Mouse (Mus musculus) gastrocnemius, postnatal 25 days (tissue): ENCODE measurements at regions not wholly inside any gene's neighbourhood (a gene's known extent, or its start where the extent isn't known, plus 50 kb on each side); places are given as distances from the start of the nearest gene placed in this dataset.

Experiments
- DNase-seq: peaks from one replicate; pipeline ENCODE4 v3.0.0; 2022

DNA sequence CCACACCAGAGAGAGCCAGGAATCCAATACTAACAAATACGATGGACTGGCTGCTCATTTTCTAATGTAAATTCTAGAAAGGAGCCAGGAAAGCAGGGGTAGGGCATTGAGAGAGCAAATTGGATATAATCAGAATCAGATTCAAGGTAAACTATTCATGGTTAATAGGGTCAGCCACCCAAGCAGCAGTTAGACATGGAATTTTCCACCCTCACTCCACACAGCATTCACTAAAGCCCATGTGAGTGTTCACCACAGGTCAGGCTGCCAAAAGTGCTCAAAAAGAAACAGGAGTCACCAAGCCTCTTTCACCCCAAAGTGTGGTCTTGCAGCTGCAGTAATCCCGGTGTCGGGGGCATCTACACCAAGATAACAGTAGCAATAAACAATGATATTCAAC, 596.9 kb downstream of the Tox3 start:
- DNase-seq: no peak

DNA sequence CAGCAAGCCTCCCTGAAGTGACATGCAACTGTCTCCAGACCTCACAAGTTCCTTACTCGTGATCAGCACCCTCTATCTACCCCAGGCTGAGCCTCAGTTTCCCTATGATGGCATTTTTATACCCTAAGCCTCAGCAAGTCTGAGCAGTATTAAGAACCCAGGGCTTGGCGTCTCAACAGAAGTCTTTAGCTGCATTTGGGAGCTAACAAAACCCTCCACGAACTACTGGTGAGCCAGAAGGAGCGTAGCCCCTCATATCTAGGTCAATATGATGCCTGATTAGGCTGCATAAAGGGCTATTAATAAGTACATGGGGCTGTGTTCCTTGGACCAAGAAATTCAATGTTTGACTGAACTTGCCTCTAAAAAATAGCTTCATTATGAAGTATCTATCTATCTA, 600.4 kb downstream of the Tox3 start:
- DNase-seq: no peak

DNA sequence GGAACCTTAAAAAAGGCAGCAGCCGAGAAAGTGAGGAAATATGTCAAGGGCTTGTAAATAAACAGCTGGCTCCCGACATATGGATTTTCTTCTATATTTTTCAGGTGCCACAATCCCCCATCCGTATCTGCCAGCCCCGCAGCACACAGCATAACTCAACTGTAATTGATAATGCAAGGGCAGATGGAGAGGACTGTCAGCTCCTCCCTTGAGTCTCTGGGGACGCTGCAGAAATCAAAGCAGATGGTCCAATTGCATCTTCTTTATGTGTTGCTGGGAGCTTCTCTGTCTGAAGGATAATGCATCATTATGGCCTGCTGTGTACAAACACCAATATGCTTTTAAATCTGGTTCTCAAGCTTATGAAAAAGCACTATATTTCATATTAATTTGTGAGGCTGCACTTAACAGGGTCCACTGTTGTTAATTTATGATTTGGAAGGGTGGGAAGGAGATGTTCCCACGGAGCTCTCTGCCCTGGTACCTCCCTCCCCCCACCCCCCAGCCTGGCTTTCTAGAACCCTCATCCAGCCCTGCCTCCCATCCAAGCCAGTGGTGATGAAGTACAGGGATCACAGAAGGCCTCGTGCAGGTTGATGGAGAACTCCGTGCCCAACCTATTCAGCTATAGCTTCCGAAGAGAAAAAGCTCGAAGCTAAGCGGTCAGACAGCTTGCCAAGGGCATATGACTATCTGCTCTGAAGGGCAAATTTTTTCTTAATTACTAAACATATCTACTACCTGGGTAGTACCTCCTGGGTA, 603.7 kb downstream of the Tox3 start:
- DNase-seq: no peak

DNA sequence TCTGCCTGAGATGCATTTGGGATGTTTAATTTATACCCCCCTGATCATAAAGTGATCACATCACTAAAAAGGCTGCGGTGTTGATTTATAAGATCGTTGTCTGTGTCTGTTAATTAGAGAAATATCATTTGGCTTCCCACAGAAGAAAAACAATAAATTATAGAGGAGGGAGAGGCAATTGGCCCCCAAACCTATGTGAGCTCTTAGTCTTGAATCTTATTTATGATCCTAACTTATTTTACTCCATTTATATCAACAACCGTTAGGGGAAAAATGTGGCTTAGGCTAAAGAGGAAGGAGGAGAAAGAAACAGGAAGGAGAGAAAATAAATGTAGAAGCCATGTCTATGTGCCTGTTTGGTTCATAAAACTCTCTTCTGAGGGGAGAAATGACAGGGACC, 609.5 kb downstream of the Tox3 start:
- DNase-seq: no peak

DNA sequence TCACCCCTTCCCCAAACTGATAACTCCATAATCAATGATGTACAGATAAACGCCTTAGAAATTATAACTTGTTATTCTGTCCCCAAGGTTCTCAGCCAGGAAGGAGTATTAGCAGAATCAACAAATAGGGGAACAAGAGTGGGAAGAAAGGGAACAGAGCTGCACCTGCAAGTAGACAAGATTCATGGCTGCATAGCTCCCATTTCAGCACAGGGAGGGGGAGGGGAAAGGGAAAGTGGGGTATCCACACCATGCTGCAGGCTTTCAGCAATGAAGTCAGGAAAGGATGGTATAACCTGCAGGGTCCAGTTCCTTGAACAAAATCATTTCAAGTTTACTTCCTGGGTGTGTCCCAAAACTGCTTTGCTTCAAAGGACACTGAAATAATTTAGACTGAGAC, 610.5 kb downstream of the Tox3 start:
- no peak for DNase-seq

DNA sequence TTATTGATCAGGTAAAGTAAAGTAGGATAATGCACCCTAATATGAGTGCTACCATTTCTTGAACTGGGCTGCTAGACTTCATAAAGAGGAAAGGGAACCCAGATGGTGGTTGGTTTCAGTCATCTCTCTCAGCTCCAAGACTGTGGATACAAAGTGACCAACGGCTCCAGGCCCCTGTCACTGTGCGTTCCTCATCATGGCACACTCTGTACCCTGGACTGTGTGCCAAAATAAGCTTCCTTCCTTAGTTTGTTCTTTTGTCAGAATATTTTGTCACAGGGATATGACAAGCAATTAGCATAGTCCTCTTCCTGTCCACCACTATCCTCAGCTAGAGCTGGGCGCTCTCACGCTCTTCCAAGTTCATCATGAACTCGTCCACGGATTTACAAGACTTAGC, 620.9 kb downstream of the Tox3 start:
- no peak for DNase-seq

DNA sequence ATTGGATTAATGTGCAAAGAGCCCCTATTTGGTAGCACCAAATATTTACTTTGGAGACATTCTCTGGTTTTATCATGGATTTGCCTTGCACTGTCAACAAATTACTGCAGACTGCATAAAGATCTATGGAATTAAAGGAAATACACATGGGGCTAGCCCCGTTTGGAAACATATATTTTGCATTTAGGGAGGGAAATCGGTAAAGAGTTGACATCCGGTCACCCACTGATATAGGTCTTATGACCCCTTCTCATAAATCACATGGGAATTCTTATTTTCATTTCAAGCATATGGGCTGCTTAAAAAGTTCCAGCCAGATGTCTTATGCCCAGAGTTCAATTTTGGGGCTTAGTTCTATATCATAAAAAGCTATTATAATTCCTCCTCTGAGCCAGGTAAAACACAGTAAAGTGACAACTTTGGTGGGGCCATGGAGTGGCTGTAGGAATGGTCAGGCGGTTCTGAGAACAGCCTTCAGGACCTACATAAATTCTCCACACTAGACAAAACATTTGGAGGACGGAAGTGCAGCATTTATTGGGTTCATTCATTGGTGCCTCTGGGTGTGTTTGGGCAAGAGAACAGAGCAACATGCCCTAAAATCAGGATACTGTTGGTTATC, 626.3 kb downstream of the Tox3 start:
- no peak for DNase-seq

DNA sequence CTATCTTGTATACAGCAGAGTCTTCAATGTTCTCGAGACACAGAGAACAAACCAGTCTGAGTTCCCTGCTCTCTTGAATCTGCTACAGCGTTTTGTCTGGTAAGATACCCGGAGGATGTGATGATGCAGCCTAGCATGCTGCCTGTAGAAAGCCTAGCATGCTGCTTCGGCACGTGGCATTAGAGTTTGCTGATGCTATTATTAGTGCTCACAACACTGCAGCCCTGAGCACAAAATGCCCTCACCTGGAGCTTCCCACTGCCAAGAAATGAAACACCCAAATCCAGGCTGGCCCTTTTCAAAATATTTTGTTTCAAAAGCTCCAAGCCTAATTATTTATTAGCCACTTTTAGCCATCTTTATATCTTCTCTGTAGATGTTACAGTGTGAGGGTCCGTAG, 634.3 kb downstream of the Tox3 start:
- DNase-seq: no peak

DNA sequence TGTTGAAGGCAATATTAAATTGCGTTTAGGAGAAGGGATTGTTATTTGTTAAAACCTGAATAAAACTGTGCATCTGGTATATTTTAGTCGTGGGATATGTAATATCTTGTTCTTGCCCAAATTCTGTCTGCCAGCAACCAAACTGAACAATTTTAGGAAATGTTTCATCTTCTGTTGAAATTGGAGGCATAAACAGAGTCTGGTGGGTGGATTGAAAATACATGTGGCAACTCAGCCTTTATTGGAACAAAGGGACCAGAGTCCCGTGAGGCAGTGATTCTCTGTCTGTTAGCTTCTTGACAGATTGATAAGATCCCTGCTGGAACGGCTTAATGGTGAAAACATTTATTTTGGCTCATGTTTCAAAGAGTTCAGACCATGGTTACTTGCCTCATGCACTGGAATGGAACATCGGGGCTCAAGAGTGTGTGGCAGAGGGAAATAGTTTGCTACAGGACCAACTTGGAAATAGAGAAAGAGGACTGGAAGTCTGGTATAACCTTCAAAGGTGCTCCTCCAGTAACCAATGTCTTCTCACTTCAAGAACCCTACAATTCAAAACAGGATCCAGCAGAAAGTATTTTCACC, 640.7 kb downstream of the Tox3 start:
- no peak for DNase-seq

DNA sequence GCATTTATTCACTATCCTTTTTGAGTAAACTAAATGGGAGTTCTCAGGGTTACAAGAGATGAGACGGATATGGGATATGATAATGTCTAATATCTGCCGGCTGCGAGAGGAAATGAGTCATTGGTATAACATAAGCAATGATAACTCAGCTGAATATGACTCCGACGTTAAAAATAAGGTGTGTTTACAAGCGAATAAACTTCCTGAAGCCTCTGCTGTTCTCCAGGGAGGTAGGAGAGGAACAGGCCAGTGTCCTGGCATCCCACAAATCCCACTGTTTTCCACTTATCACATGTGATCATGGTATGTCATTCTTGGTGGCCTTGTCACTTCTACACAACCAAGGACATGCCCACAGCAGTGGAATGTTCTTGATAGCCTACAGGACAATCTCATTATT, 641.7 kb upstream of the Sall1 start:
- DNase-seq: no peak

DNA sequence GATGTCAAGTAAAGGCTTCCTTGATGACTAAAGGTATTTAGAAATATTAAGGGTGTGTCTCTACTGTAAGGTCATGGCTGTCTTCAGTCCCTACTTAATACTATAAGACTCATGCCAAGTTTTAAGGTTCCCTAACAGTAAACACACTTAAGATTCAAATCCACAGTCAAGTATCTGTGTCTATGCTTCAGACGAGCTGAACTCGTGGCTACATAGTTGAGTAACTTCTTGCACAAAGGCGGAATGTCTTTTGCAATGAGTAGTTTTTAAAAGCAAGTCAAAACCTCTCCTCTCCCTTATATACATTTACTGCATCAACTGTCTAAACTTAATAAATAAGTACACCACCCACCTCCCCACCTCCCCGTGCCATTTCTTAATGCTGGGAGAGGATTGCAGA, 637.0 kb upstream of the Sall1 start:
- DNase-seq: no peak

DNA sequence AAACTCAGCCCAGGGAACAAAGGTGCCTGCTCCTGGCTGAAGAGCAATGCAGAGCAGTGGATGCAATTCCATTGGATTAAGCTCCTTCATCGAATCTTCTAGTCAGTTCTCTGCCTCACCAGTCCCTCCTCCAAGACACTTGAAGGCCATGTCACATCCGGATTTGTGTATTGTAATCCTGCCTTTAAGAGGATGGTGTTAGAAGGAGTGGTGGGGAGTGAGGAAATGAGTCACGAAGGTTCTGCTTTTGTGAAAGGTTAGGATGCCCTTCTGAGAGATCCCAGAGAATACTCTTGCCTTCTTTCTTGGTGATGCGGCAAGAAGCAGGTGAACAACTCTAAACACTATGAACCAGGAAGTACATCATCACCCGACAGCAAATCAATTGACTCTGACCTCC, 636.4 kb upstream of the Sall1 start:
- no peak for DNase-seq

DNA sequence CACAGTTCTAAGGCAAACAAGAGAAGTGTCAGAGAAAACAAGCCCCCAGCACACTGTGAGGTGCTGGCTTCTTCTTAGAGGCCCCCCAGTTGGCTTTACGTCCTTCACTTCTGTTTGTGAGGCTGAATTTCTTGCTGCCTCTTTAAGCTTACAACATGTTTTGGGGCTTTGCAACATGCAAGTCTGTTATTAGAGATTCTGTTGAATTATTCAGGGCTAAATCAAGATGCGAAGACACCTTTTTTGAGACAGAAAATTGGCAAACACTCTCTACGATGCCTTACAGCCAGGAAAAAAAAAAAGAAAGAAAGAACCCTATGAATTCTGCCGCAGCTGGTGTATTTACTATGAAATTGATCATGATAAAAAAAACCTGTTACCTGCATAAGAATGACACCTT, 635.6 kb upstream of the Sall1 start:
- DNase-seq: no peak

DNA sequence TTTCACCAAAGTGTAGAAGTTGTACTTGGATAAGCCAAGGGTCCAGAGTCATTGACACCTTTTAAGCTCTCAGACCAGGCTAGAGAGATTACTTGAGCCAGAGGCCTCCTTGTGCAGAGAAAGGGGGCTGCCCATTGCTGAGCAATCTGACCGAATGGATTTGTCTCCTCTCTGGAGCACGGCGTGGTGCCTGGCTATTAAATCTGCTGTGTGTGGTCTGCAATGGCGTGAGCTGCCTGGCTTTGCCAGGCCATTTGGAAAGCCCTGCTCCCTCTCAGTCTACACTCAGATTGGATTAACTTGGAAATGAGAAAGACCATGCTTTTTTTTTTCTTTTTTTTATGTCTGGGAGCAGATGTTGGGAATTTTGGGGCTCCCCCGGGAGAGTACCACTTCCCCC, 633.3 kb upstream of the Sall1 start:
- DNase-seq: no peak

DNA sequence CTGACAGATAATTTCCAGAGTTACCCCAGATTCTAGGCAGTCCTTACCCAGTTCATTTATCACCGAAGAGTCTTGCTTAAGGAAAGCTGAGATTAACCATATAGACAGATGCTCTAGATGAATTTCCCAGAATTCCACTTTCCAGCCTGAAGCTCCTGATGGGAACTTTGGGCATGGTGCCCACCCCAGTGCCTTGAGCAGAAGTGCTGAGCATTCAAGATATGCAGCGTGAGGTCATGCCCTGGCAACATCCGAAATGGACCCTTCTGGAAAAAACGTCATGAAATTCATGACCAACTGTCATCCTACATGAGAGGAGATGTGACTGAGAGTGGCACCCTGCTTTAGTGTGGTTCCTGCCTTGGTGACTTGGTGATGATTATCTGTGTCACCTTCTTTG, 629.9 kb upstream of the Sall1 start:
- no peak for DNase-seq

DNA sequence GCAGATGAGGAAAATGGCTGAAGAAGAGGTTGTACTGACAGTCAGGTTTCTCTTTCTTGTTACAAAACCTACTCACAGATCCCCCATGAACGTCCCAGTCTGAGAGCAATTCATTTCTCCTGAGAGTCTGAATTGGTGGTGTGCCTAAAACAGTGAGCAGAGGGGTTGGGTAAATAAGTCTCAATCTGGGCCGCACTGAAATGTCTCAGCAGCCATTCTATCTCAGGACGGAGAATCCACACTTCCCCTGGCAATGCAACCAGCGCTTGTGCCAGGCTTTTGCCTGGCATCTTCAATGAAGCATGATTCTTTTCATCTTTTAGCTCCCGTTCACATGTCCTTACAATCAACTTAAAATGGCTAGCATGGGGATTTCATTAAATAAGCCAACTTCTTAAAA, 628.7 kb upstream of the Sall1 start:
- DNase-seq: no peak

DNA sequence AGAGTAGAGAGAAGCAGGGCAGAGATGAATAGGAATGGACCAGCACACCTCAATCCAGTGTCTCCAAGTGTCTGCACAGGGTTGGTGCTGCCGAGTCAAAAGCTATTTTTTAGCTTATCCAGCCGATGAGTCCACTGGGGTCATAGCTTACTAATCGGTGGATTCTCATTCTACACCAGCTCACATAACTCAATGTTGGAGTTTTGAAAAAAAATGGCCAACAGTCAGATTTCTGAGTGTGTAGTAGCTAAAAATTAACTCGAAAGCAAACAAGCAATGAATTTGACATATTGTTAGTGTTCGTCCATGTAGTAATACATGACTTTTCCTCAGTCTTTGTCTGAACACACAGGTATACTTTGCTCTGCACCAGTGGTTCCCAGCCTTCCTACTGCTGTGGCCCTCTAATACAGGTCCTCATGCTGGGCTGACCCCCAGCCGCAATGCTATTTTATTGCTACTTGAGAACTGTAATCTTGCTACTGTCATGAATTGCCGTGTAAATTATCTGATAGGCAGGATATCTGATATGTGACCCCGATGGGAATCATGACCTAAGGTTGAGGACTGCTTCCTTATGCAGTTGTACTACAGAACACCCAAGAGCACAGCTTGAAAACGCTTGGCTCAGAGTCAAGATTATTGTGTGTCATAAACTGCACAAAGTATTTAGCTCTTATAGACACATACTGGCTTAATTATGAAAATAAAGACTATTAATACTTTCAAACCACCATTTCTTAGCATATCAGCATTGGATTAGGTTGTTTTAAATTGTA, 621.1 kb upstream of the Sall1 start:
- DNase-seq: no peak

DNA sequence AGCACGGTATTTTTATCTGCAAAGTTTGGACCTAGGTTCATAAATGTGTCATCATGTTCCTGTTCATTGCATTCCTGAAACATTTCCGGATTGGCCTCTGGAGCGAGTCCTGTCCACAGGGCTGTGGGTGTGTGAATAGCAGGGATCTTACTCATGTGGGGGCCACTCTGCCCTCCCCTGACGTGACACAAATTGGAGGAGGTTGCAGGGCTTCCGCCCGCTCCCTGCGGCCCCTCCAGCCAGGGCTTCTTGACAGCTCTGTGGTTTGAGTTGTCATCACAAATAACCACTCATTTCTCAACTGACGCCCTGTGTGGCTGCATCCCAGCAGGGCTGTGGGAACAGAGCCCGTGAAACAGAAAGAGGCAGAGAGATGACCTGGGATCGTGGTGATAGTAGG, 619.9 kb upstream of the Sall1 start:
- peak; percentile 31 for DNase-seq

DNA sequence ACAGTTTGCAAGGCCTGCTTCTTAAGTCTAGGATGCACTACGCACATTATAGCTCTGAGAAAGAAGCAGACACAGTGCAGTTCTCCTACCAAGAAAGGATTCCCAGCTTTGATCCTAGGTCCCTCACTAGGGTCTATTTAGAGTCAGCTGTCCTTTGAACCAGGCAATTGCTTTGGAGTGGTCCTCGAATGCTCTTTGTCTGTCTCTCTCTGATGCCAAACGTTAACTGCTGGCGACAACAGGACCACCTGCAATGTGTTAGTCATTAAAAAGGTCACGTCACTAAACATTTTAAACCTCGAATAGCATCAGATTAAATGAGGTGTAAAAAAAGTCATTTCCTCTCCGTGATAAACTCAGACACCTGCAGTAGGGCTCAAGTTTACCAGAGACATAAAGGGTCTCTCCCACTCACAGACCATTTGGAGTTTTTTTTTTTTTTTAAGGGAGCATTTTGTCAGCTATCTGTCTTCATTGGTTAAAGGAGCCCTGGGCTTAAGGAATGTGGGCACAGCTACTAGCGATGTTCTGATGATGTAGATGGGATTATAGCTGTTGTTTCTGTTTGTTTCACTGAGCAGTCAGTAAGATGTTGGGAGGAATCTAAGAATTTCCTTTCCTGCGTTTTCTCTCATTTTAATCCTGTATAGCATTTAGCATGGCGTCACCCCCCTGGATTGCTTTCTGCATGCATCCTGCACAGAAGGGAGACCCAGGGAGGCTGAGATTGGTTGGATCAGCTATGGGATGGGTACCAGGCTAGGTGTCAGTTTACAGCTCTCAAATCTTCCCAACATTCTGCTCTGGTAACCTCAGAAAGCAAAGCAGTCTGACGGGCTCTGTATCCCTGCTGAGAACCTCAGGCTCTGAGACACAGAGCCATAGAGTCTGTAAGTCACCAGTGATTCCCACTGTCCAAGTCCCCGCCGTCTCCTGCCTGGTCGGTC, 615.3 kb upstream of the Sall1 start:
- no peak for DNase-seq

DNA sequence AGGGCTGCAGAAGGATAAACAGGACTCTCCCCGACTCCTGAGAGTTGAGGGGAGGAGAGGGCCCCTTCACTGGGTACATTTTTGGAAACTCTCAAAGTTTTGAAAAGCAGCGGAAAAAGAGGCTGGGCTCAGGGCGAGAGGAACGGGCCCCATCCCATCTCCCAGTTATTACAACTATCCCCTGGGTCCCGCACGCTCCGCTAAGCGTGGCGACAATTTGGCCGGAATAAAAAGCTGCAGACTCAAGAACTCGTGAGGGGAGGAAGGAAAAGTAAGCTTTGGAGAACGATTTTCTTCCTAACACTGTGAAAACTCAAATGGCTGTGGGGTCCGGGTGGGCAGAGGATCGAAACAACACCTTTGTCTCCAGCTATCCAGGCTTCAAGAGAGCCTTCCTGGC, 611.4 kb upstream of the Sall1 start:
- DNase-seq: no peak

DNA sequence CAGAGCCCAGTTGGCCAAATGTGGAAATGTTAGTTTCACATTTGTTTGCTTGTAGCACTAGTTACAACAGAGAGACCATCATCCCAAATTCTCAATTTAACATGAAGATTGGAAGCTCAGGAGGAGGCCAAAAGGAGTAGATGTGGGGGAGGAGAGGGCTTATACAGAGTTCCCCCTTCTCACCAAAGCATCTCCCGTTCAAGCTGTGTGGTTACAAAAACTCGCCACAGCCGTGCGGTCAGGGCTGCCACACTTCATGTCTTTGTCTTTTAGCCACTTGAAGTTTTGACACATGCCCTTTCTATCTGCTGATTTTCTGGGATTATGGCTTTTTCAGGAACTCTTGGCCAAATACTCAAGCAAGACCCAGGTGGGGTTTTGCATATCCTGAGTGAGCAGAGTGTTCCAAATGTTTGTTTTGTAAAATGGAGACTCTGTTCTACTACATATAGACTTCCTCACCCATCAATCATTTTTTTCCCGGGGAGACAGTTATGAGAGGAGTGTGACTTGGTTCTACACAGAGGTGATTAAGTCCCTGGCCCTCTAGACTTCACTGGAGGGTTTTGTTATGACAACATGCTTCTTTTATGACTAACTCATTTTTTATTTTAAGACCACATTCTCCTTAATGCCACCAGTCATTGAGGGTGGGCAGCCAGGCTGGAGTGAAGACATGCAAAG, 605.4 kb upstream of the Sall1 start:
- DNase-seq: no peak
